Mouse (Mus musculus) embryo, embryonic 9.5 days (tissue): ENCODE data around the gene Gng7.

ENCODE experiments used
- DNase-seq: peaks from one replicate; pipeline ENCODE4 v3.0.0-alpha.2; 2017; ENCODE audit errors: extremely low spot score

Gene Gng7

DNA sequence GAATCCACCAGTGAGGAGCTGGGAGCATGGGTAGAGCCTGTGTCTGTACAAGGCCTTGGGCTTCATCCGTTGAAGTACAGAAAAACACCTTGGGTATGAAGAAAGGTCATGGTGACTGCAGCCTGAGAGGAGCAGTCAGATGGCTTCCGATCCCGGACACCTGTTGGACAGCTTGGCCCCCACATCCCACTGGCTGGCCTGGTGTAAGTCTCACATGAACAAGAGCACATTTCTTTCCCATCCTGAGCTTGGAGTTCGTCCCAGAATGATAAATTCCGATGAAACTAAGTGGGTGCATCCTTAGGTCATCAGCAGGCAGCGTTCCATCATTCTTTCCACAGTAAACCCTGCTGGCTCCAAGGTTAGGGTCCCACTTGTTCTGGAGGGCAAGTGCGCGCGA, 71.0 kb downstream of the Gng7 start:
- no peak for DNase-seq

DNA sequence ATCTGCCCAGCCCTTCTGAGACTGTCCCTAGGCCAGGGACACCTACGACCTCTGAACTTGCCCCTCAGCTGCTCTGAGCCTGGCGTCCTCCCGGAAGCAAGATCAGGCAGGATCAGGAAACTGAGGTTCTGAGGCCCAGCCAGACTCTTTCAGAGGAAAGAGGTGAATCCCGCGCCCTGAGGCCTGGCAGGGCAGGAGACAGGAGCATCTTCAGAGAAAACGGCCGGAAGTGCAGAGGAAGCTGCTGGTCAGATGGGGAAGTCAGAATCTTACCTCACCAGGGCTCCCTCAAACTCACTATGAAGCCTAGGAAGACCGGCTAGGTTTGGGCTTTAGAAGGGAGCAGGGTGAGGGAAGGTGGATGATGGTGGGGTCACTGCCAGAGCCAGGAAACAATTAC, 71.8 kb downstream of the Gng7 start:
- DNase-seq, result no peak

GRCm38 (mm10) chr10:80940988-80941347, 73.8 kb downstream of the Gng7 start:
- DNase-seq, result no peak

DNA sequence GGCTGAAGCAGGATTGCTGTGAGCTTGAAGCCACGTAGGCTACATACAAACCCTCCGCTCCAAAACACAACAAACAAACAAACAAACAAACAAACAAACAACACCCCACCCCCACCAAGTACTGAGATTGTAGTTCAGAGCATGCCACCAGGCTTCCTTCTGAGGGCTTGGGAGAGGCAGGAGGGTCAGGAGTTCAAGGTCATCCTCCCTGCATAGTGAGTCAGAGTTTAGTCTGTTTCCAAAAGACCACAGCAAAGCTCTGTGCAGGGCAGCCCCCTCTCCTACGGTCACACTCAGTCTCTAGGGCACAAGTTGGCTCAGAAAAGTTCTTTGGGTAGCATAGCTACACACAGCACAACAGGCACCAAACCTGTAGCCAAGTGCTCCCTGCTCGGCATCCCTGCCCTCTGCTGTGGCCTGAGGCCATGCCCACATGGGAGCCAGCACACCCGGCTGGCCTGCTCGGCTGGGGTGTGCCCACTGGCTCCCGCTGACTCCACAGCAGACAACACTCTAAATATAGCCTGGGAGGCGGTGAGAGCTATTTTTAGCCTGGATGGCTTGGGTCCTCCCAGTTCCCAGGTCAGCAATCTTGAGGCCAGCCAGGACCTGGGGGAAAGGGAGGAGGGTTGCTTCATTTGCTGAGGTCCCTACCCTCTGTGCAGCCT, 74.3 kb downstream of the Gng7 start:
- DNase-seq, result no peak

GRCm38 (mm10) chr10:80939671-80940070, 75.1 kb downstream of the Gng7 start:
- peak; percentile 76 for DNase-seq

GRCm38 (mm10) chr10:80938831-80939550, 75.8 kb downstream of the Gng7 start:
- DNase-seq, result peak; percentile 67

DNA sequence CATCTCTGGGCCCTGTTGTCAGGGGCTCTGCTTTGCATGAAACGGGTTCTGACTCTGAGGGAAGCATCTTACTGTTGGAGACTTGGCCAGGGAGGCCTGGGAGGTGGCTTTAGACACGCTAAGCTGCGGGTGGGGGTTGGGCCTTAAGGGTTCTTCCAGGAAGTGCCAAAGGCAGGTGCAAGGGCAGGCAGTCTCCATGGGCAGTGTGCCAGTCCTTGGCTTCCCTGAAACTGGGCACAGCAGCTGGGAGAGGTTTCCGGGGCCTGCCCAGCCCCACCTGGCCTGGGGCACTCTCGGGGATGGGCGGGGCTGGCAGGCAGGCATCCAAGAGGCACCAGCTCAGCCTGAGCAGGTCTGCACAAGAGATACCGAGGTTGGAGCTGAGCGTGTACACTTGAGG, 77.1 kb downstream of the Gng7 start:
- no peak for DNase-seq

DNA sequence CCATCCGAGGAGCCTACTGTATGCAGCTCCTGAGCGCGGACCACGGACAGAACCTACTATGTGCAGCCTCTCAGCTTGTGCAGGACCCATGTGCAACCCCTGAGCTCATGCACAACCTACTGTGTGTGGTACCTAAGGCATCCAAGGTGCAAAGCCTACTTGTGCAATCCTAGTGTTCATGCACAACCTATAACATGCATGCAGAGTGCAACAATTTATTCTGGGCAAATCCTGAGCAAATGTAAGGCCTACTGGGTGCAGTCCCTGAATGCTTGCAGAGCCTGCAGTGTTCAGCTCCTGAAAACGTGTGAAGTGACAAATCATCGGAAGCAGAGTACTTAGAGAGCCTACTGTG, 78.0 kb downstream of the Gng7 start:
- no peak for DNase-seq

DNA sequence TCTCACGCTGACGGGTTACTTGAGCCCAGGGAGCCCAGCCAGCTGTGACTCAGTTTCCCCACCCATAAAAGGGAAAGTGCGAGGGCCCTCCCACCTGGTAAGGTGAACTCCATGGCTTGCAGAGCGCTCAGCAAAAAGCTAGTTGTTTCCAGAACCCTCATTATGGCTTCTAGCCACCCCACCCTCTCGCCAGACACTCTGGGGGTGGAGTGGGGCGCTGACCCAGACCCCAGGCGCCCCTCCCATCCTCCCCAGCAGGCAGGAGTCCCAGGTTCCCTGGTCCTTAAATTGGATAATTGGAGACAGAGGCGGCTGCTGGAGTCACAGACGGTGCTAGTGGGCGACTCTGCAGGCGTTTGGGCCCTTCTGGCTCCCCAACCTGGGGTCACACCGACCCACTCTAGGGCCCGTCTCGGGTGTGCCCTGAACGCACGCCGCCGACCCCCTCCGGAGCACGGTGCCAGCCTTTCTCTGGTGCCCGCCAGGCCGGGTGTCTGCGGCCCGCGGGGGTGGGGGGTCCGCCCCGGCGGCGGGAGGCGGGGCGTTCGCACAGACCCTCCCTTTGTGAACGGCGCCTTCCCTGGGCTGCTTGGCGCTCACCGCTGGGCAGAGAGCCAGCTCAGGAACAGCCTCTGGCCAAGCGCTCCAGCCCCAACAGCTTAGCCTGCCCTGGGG, 78.5 kb downstream of the Gng7 start:
- DNase-seq, result no peak

GRCm38 (mm10) chr10:80935698-80936097, 79.0 kb downstream of the Gng7 start:
- DNase-seq, result no peak

GRCm38 (mm10) chr10:80935241-80935640, 79.5 kb downstream of the Gng7 start:
- DNase-seq, result no peak

GRCm38 (mm10) chr10:80934136-80934985, 80.4 kb downstream of the Gng7 start:
- DNase-seq, result no peak

- DNase-seq, result no peak
These were observed 81.2 kb downstream of the Gng7 start for GRCm38 (mm10) chr10:80933421-80933979.

DNA sequence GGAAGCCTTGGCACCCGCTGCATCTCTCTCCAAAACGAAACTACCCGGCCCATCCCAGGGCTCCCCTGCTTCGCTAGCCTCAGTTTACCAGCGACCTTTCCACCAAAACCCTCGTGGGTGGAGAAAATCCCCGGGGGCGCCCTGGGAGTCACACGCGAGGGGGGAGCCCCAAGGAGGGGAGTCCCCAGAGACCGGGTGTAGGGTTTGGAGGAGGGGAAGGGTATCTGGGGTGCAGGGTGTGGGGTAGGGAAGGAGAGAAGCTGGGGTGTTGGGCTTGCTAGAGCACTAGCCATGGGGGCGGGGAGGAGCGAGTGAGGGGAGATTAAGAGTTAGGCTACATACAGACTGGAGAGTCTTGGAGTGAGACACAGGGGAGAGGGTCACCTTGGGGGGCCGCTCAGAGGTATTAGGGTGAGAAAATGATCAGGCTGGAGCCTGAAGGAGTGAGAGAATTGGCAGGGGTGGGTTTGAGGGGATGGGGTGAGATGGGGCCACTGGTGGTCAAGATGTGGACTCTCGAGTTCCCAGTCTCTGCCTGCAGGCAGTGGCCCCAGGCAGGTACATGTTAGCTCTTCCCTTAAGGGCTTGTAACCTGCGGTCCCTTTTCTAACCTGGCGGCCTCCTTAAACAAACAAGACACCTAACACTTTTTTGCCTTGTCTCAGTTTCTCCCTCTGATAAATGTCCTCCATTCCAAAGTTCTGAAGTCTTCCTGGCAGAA, 81.9 kb downstream of the Gng7 start:
- DNase-seq, result no peak

DNA sequence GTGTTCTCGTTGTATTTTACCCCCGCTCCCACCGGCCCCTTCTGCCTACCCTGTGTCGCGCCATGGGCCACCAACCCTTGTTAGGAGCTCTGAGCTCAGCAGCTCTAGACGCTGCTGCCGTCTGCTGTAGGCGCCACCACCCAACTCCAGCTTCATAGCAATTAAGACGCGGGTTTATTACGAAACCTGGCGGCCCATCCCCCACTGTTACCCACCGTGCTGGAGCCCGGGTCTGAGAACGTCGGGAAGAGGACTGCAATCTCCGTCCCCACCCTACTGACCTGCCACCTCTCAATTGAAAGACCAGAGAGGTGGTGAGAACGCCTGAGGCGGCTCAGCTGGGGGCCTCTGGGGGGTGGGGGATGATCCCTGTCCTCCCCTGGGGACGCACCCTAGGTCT, 82.5 kb downstream of the Gng7 start:
- DNase-seq, result no peak

DNA sequence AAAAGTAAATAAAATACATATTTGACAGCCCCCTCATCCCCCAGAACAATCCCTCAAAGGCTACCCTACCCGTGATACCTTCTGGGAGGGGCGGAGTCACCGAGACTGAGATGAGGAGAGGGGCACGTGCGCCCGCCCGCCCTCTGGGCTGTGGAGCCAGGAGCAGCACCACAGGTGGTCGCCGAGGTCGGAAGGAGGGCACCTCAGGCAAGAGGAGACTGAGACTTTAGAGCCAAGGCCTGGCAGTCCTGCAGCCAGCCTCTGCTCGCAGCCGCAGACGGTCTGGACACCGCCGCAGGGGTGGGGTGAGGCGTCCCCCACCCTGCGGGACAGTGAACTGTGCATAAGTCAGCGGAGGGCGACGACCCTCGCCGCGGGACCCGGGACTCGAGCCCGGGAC, 83.0 kb downstream of the Gng7 start:
- no peak for DNase-seq

- DNase-seq, result no peak
These were observed 83.5 kb downstream of the Gng7 start for GRCm38 (mm10) chr10:80931153-80931671.

DNA sequence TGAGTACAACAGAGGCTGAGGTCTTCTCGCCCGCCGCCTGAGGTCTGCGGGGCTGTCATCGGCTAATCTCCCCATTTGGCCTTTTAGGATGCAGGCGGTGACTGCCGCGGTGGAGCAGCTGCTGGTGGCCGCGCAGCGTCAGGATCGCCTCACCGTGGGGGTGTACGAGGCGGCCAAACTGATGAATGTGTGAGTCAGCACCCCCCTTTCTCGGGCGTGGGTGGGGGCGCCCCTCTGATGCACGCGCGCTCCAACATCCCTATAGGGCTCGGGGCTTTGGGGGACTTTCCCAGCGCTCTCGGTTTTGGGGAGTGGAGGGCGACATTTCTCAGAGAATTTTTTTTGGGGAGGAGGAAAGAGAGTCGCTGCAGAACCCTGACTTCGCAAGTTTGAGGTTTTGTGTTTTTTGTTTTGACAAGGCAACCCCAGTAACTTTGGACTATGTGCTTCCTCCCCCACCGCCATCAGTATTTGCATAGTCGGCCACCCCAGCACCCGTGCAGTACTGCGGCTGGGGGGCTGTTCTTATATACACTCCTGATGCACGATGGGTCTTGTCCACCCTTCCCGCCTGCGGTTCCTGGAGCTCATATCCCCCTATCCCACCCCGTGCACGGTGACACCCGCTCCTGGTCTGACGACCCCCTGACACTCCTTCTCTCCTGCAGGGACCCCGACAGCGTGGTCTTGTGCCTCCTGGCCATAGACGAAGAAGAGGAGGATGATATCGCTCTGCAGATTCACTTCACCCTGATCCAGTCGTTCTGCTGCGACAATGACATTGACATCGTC, 84.2 kb downstream of the Gng7 start:
- DNase-seq, result no peak

DNA sequence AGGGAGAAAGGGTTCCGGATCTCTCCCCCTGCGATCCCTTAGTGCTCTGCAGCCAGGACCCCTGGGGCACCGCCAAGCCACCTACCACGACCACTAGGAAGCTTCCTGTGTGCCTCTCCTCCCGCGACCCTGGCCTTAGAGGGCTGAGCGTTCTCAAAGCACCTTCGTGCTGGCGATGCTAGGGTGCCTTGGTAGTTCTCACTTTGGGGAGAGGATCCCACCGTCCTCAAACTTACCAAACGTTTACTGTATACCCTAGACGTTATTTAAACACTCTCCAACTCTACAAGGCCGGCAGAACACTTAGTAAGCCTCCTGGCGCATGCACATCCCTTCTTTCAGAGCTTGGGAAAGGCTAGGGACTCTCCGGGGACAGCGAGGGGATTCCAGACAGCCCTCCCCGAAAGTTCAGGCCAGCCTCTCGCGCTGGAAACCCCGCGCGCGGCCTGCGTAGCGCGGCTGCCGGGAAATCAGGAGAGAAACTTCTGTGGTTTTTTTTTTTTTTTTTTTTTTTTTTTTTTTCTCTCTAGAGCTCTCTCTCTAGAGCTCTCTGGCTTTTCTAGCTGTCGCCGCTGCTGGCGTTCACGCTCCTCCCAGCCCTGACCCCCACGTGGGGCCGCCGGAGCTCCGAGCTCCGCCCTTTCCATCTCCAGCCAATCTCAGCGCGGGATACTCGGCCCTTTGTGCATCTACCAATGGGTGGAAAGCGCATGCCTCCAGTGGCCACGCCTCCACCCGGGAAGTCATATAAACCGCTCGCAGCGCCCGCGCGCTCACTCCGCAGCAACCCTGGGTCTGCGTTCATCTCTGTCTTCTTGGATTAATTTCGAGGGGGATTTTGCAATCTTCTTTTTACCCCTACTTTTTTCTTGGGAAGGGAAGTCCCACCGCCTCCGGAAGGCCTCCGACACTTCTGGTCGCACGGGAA, 85.2 kb downstream of the Gng7 start, which contains the start of gene Gadd45b:
Gene Gadd45b (plus strand): TSS at position 775 of the 928 bp plus-strand sequence.
- DNase-seq, result peak; percentile 99
